Mouse (Mus musculus): ENCODE measurements at regions not wholly inside any gene's neighbourhood (a gene's known extent, or its start where the extent isn't known, plus 50 kb on each side); places are given as distances from the start of the nearest gene placed in this dataset.

- TF ChIP-seq CTCF (conservative IDR thresholded peaks at IDR 0.05; ENCODE audit: low read length), result no peak
- no peak for TF ChIP-seq NANOG (IDR thresholded peaks at IDR 0.05; ENCODE audit: borderline replicate concordance, low read length)
Observed at GRCm38 (mm10) chr1:51569625-51570024, 91.4 kb upstream of the Nabp1 start.

Data from E14TG2a.4 (cell line).